In genomic region chr8:124295357-124295756, GRCm38 (mm10) we compare ENCODE assay signal across 20 mouse cellular contexts.
DNase-seq lines count a peak whose midpoint lies in the region; ATAC-seq and TF ChIP-seq lines count a peak whose summit lies in the region.
"Had no signal": no experiment of that assay in that cellular context is flagged by ENCODE, and none has a peak within 500 bp of the region (broad histone marks: within the 10 kb centered on the region; RNA-seq: fewer than 3 reads in every experiment).

No protein-coding gene starts in this region.

- no peak for TF ChIP-seq CTCF in gastrocnemius, adult 2 months (IDR thresholded peaks at IDR 0.05)

- intact Hi-C loops in gastrocnemius, adult 2 months (cut with DNase I): no loop called here

- no peak overlapping the region for H3K4me2 ChIP-seq in heart, embryonic 15.5 days
- H3K4me2 ChIP-seq in liver, embryonic 11.5 days: peak overlapping the region; percentile 44
- no peak overlapping the region for H3K4me2 ChIP-seq in liver, embryonic 13.5 days
- H3K4me2 ChIP-seq: embryonic facial prominence, embryonic 15.5 days; liver, embryonic 15.5 days; neural tube, embryonic 13.5 days had no signal

- no peak for DNase-seq in gastrocnemius, adult 2 months
- no peak for DNase-seq in gastrocnemius, adult 18-20 months (ENCODE audit: low spot score)
- DNase-seq in heart, adult 8-10 months (ENCODE audit: low spot score): no peak
- no peak for DNase-seq in liver, embryonic 11.5 days (ENCODE audit: low spot score)
- no peak for DNase-seq in liver
- DNase-seq in liver, embryonic 13.5 days: no peak
- DNase-seq in thymus, postnatal 0 days (ENCODE audit: low spot score): no peak
- DNase-seq: cerebellum, adult 9-11 months; gastrocnemius, postnatal 14 days; heart, adult 11 months; kidney, postnatal 25 days; layer of hippocampus, postnatal 36 days; midbrain, embryonic 14.5 days; thymus, postnatal 14 days had no signal

- WGBS in heart, embryonic 15.5 days: 78% methylated on average over 6 of the region's 6 CpGs
- 53% methylated on average over 6 of the region's 6 CpGs for WGBS in liver, embryonic 11.5 days
- WGBS in liver, embryonic 13.5 days (ENCODE audit: insufficient replicate concordance): 44% methylated on average over 6 of the region's 6 CpGs

- H3K27ac ChIP-seq in gastrocnemius, adult 2 months: 0 out of 2 replicates have a peak overlapping the region, but pooled peaks have one; percentile 51
- peak overlapping the region; percentile 65; the same call in 1 of the 2 replicates for H3K27ac ChIP-seq in heart, embryonic 15.5 days
- peak overlapping the region; percentile 64; the same call in 1 of the 2 replicates for H3K27ac ChIP-seq in liver, embryonic 11.5 days (ENCODE audit: low read depth, low read length)
- peak overlapping the region; percentile 36; the same call in 1 of the 2 replicates for H3K27ac ChIP-seq in liver, embryonic 13.5 days
- H3K27ac ChIP-seq: embryonic facial prominence, embryonic 15.5 days; liver, embryonic 15.5 days had no signal

- H3K4me3 ChIP-seq in gastrocnemius, adult 2 months: no peak overlapping the region
- no peak overlapping the region for H3K4me3 ChIP-seq in heart, embryonic 15.5 days
- H3K4me3 ChIP-seq in liver, embryonic 11.5 days (ENCODE audit: low read depth, low read length): no peak overlapping the region
- H3K4me3 ChIP-seq in liver, embryonic 13.5 days (replicated peaks): no peak overlapping the region
- H3K4me3 ChIP-seq: embryonic facial prominence, embryonic 15.5 days; liver, embryonic 15.5 days; neural tube, embryonic 13.5 days had no signal

- H3K4me1 ChIP-seq in heart, embryonic 15.5 days (replicated peaks): peaks cover 40% of the 10 kb centered on the region
- peaks cover 27% of the 10 kb centered on the region for H3K4me1 ChIP-seq in liver, embryonic 11.5 days (replicated peaks; ENCODE audit: control insufficient read depth, insufficient read depth, low read length)
- H3K4me1 ChIP-seq in liver, embryonic 13.5 days (replicated peaks): peaks cover 44% of the 10 kb centered on the region

- H3K36me3 ChIP-seq in heart, embryonic 15.5 days: no peaks in the 10 kb centered on the region
- no peaks in the 10 kb centered on the region for H3K36me3 ChIP-seq in liver, embryonic 11.5 days (ENCODE audit: control insufficient read depth, insufficient read depth, low read length)
- H3K36me3 ChIP-seq in liver, embryonic 13.5 days: peaks cover 6% of the 10 kb centered on the region; the same call in 1 of the 2 replicates
- H3K36me3 ChIP-seq: liver, embryonic 15.5 days had no signal

- no peaks in the 10 kb centered on the region for H3K9me3 ChIP-seq in heart, embryonic 15.5 days (replicated peaks)
- no peaks in the 10 kb centered on the region for H3K9me3 ChIP-seq in liver, embryonic 11.5 days (ENCODE audit: control insufficient read depth, low read length)
- no peaks in the 10 kb centered on the region for H3K9me3 ChIP-seq in liver, embryonic 13.5 days (replicated peaks)
- H3K9me3 ChIP-seq: embryonic facial prominence, embryonic 15.5 days; liver, embryonic 15.5 days; neural tube, embryonic 13.5 days had no signal

- no peak for ATAC-seq in heart, embryonic 15.5 days (replicated peaks; ENCODE audit: insufficient number of reproducible peaks, insufficient read depth, low FRiP score, low read depth)
- ATAC-seq in liver, embryonic 11.5 days (replicated peaks; ENCODE audit: low FRiP score): no peak
- ATAC-seq in liver, embryonic 13.5 days (ENCODE audit: low read depth): no peak
- ATAC-seq: forebrain, embryonic 14.5 days; intestine, postnatal 0 days had no signal

- H3K27me3 ChIP-seq in heart, embryonic 15.5 days: no peaks in the 10 kb centered on the region
- no peaks in the 10 kb centered on the region for H3K27me3 ChIP-seq in liver, embryonic 11.5 days (replicated peaks; ENCODE audit: control insufficient read depth, insufficient read depth, low read length)
- no peaks in the 10 kb centered on the region for H3K27me3 ChIP-seq in liver, embryonic 13.5 days
- H3K27me3 ChIP-seq: embryonic facial prominence, embryonic 15.5 days; liver, embryonic 15.5 days; neural tube, embryonic 13.5 days had no signal

- no peak overlapping the region for H3K9ac ChIP-seq in heart, embryonic 15.5 days
- H3K9ac ChIP-seq in liver, embryonic 11.5 days (ENCODE audit: low read depth, low read length): no peak overlapping the region
- H3K9ac ChIP-seq in liver, embryonic 13.5 days: no peak overlapping the region
- H3K9ac ChIP-seq: embryonic facial prominence, embryonic 15.5 days; liver, embryonic 15.5 days; neural tube, embryonic 13.5 days had no signal
